Mouse (Mus musculus): ENCODE measurements around the gene Bcl7c.
"Not testable (repeated sequence)": the region's sequence is repeated elsewhere in the genome, so short reads cannot be mapped to it uniquely, and the experiment has no call there.

The Bcl7c gene

DNA sequence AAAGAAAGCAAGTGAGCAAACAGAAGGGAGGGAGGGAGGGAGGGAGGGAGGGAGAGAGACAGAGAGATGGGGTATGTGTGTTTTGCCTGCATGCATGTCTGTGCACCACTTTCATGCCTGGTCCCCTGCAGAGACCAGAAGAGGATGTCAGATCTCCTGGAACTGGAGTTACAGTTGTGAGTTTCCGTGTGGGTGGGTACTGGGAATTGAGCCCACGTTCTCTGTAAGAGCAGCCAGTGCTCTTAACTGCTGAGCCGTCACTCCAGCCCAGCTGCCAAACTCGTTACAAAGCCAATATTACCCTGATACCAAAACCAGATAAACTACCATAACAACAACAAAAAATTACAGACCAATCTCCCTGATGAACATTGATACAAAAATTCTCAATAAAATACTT is 67.5 kb downstream of the Bcl7c start:
- no peak for DNase-seq

DNA sequence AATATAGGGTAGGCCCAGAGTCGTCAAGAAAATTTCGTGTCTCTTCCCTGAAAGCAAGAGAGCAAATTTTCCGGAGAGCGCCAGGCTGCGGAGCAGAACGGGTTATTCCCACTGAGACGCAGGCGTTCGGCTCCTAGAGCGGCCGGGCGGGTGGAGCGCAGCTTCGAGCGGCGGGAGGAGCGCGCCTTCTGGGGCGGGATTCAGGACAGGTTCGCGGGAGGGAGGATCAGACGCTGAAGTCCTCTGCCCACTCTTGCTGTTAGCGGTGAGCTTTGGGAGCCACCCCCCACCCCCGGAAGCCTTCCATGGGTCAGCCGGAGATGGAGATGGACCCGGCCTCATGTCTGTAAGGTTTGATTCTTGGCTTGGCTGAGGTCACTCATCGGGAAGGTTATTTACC is 71.8 kb downstream of the Bcl7c start:
- peak; percentile 79 for DNase-seq

DNA sequence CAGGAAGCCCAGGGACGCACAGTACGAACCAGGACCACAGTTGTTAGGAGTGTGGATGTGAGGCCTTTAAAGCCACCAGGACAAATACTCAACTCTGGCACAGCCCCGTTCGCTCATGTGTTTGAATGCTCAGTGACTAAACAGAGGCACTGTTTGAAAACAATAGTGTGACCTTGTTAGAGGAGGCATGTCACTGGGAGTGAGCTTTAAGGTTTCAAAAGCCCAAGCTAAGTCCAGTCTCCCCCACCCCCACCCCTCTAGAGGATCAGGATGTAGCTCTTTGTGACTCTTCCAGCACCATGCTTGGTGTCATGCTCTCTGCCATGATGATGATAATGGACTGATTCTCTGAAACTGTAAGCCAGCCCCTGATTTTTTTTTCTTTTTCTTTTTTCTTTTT is 77.3 kb downstream of the Bcl7c start:
- no peak for DNase-seq

DNA sequence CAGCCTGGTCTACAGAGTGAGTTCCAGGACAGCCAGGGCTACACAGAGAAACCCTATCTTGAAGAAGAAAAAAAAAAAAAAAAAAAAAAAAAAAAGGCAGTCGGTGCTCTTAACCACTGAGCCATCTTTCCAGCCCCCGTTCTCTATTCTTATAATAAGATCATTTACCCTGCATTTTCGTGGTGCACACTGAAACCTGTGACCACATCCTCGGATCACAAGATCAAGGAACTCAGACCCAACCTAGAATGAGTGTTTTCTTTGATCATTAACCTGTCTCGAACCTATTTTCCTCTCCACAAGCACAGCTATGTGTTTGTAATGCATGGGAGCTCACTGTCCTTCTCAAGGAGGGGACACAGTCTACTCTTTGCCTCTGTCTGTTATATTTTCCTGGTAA is 80.1 kb downstream of the Bcl7c start:
- no peak for DNase-seq

DNA sequence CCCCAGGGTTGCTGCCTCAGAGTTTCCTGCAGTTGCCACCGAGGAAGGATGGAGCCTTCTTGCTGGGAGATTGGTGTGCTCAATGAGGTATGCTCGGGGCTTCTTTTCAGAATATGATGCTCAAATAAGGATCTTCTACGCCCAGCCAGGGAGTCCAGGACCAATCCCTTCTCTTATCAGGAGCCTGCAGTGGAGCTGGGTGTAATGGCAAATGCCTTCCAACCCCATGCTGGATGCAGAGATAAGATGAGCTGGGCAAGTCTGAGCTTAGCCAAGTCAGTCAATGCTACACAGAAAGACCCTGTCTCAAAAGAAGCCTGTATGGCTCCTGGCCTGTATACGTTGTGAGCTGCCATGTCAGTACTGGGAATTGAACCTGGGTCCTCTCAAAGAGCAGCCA is 82.3 kb downstream of the Bcl7c start:
- no peak for DNase-seq

DNA sequence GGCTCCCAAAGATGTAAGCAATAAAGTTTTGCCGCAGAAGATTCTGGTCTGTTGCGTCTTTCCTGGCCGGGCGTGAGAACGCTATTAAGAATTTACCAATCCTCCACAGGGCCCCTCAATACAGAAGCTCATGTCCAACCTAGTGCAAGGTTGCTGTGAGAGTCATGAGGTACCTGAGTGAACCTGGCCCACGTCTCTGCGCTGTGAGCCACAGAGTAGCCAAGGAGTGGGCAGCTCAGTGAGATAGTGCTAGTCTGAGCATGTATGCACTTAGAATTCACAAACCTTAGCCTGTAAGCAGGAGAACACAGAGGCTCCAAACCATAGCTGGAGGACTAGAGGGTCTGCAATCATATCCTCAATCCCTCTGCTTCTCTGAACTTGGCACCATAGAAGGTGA is 82.7 kb downstream of the Bcl7c start:
- no peak for DNase-seq

DNA sequence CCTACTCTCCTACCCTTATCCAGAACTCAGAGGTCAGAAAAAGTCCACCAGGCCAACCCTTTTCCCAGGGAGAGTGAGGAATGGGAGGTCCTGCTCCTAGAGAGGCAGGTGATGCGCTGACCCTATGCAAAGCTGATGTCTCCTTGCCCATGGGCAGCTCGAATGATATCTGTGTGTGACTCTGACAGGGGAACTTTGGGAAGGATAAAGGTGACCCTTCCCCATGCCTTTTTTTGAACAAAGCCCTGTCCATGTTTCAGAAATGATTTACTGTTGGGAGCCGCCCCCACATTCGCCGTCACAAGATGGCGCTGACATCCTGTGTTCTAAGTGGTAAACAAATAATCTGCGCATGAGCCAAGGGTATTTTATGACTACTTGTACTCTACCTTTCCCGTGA is 90.3 kb downstream of the Bcl7c start:
- not testable (repeated sequence) for DNase-seq

DNA sequence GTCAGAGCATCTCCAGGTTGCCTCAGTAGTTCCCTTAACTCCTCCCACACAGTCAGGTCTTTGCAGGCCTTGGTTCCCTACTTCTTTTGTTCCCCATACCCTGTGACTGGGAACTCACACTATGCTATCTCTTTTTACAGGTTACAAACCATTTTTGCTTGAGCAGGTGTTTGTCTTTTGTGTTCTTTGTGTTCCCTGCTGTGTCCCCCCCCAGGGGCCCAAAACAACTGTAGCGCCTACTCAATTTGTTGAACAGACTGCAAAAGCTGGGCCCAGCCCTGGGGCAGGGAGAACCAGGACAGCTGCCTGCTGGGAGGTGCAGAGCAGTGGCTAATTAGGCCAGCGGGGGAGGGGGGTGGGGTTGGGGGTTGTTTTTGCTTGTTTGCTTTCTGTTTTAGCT is 90.8 kb downstream of the Bcl7c start:
- DNase-seq: no peak

DNA sequence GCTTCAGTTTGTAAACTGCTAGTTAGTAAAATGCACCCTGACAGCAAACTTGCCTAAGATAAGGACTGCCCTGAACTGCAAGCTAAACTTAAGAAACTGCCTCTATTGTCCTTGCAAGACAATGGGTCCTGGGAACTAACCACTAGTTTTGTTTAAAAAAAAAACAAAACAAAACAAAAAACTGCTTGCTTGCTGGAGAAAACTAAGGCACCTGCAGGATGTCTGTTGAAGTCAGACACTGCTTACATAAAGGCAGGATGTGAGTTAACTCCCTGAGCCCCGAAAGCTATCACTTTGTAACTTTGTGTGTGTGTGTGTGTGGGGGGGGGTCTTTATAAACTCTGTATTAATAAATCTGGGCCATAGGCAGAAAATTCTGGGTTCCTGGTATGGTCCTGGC is 91.9 kb downstream of the Bcl7c start:
- no peak for DNase-seq

DNA sequence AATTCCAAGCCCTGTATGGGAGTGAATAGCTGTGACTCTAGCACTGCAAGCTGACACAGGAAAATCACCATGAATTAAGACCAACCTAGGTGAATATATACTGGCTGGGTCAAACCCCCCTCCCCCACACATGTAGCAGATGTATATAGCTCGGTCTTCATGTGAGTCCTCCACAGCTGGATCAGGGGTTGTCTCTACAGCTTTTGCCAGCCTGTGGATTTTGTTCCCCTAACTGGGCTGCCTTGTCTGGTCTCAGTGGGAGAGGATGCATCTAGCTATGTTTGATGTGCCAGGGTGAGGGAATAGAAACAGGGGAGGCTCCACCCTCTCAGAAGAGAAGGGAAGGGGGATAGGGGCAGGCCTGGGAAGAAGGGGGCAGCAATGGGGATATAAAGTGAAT is 92.4 kb downstream of the Bcl7c start:
- DNase-seq: no peak

DNA sequence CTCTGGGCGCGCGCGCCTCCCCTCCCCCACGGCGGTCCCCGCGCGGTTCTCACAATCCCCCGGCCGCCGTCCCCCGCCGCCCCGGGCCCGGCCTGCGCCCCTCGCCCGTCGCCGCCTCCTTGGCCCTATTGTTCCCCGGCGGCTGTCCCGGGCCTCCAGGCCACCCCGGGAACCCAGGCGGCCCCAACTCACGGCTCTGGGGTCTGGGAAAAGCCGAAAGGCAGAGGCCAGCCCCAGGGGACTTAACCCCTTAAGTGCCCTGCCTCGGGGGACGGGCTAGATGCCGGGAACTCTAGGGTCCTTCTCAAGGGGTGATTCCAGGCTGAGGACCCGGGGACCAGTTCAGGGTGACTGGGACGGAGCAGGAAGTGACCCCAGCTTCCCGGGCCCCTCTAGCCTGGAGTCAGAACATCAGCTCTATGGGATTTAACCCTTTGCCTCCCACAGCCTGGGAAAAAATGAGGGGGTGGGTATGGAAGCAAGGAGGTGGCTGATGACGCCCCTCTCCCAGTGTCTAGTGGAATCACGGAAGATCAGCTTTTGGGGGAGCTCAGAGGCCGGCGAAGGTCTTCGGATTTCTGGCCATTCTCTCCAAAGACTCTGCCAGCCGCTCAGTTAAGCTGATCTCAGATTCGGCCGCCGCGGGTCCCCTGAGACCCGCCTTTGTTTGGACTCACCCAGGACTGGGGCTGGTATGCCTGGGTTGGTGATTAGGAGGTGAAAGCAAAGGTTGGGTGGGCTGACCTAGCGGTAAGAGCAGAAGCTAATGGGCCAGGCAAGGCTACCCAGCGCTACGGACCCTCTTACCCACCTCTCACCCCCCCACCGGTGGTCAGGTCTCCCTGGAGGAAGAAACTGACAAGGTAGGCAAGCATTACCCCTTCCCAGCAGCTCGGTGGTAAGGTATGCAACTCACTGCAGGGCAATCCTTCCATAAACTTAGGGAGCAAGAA is 93.6 kb downstream of the Bcl7c start, which contains the start of gene Zfp629:
Zfp629 (minus strand) TSS at position 907 of the 953 bp plus-strand sequence.
- DNase-seq: peak; percentile 76

DNA sequence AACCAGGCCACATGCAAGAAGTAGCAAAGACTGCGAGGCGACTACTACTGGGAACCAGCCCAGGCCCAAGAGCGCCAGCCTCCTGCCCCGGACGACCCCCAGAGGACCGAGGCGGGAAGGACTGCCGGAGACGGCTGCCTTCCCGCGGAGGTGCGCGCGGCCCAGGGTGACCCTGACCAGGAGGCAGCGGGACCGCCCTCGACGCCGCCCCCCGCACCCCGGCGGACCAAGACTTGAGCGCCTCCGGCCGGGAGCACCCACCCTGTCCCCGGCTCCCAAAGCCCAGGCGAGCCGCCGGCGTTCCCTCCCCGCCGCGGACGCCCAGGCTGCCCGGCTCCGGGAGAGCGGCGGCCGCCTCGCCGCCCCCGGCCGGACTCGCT is 94.2 kb downstream of the Bcl7c start:
- peak; percentile 33 for DNase-seq

DNA sequence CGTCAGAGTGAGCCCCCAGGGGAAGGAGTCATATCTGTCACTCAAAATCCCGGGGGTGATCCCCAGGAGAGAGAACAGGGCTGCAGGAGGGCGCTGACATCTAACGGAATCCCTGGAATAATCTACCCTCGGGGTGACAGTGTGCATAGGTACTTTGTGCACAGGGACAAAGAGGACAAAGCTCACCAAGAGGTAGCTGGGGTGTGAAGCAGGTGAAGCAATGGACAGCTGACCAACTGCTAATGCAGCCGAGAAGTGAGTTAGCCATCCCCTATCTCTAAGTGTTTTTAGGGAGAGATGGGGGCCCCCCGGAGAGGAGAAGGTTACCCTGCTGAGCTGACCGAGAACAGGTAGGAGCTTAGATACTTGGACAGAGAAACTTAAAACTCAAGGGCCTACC is 94.6 kb downstream of the Bcl7c start:
- no peak for DNase-seq

DNA sequence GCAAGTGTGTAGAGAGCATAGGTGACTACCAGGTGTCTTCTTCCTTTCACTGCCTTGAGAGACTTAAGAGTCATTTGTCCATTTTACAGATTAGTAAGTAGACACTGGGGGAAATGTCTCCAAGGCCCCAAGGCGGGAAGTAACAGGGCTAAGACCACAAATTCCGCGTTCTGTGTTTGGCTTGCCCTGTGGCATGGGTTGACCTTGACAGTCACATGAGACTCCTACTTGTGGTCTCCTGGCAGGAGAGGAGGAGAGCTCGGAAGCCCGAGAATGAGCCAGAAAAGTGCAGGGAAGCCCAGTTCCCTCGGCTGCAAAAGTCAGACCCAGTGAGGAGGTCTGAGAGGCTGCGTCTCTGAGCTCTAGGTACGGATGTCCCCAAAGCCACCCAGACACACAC is 95.2 kb downstream of the Bcl7c start:
- no peak for DNase-seq

DNA sequence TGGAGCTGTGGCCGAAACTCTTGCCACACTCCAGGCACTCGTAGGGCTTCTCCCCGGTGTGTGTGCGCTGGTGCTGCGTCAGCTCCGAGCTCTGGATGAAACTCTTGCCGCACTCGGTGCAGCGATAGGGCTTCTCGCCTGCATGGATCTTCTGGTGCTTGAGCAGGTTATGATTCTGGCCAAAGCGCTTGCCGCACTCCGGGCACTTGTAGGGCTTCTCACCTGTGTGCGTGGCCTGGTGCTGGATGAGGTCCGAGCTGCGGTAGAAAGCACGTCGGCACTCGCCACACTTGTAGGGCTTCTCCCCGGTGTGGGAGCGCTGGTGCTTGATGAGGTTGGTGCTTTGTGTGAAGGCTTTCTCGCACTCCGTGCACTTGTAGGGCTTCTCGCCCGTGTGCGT is 97.2 kb downstream of the Bcl7c start:
- DNase-seq: no peak

All from right cerebral cortex, postnatal 4 days (tissue).